Mouse (Mus musculus): ENCODE measurements at regions not wholly inside any gene's neighbourhood (a gene's known extent, or its start where the extent isn't known, plus 50 kb on each side); places are given as distances from the start of the nearest gene placed in this dataset.
"Not testable (repeated sequence)": the region's sequence is repeated elsewhere in the genome, so short reads cannot be mapped to it uniquely, and the experiment has no call there.

DNA sequence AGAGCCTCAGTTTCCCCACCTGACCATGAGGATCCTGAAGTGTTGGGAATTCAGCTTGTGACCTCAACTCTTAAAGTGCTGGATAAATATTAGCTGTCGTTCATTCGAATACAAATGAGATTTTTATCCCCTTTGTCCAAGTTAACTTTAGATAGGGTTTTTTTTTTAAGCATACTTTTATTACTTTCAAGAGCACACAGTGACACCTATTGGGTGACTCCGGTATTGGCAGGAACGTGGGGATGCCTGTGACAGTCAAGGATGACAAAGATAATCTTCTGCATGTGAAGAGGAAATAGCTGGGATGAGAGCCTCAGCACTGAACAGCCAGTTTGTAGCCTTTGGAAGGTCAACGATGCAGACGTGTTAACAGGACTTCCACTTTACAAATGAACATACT is 103.9 kb upstream of the Syt13 start:
- not testable (repeated sequence) for H3K4me3 ChIP-seq; H3K27me3 ChIP-seq; H3K9me3 ChIP-seq; H3K36me3 ChIP-seq; ATAC-seq (ENCODE audit: low read depth); H3K4me2 ChIP-seq; H3K9ac ChIP-seq; H3K27ac ChIP-seq (replicated peaks)
- WGBS: 16% methylated on average over 6 of the region's 6 CpGs
- peaks cover 33% of the 10 kb centered on the region for H3K4me1 ChIP-seq (replicated peaks)

DNA sequence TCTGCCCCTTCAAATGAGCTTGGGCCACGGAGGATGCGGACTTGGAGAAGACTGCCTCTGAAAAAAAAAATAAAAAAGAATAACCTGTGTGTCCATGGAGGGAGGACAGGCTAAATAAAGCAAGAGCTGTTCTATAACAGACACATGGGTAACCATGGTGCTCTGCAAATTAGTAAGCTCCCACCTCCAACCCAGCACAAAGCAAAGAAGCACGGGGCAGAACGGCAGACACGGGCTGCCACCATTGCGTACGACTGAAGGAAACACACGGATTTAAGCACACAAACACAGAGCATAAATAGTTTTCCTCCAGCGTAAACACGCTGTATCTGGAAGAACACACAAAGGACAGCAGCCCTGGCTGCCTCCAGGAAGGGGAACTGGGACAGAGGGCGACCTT is 101.9 kb upstream of the Syt13 start:
- Histone ChIP-seq H3K9me3 (no peaks in the 10 kb centered on the region), H3K27ac (replicated peaks) (no peak overlapping the region), H3K9ac (peak overlapping the region; percentile 17; the same call in 1 of the 2 replicates), H3K36me3 (no peaks in the 10 kb centered on the region), H3K27me3 (no peaks in the 10 kb centered on the region), H3K4me1 (replicated peaks) (peaks cover 14% of the 10 kb centered on the region), H3K4me3 (no peak overlapping the region), H3K4me2 (no peak overlapping the region)
- no peak for ATAC-seq (ENCODE audit: low read depth)
- WGBS: 79% methylated on average over 11 of the region's 11 CpGs

GRCm38 (mm10) chr2:92819586-92819985 is 95.3 kb upstream of the Syt13 start:
- no peak overlapping the region for H3K27ac ChIP-seq (replicated peaks)
- peaks cover 2% of the 10 kb centered on the region; the same call in 1 of the 2 replicates for H3K4me1 ChIP-seq (replicated peaks)
- no peaks in the 10 kb centered on the region for H3K36me3 ChIP-seq
- no peaks in the 10 kb centered on the region for H3K27me3 ChIP-seq
- WGBS: 79% methylated on average over 6 of the region's 6 CpGs
- H3K4me3 ChIP-seq: no peak overlapping the region
- H3K4me2 ChIP-seq: no peak overlapping the region
- no peak for ATAC-seq (ENCODE audit: low read depth)
- H3K9me3 ChIP-seq: no peaks in the 10 kb centered on the region
- no peak overlapping the region for H3K9ac ChIP-seq

- ATAC-seq (ENCODE audit: low read depth): no peak
- H3K4me2 ChIP-seq: no peak overlapping the region
- no peaks in the 10 kb centered on the region for H3K27me3 ChIP-seq
- H3K27ac ChIP-seq (replicated peaks): no peak overlapping the region
- H3K4me3 ChIP-seq: no peak overlapping the region
- H3K9ac ChIP-seq: no peak overlapping the region
- H3K9me3 ChIP-seq: no peaks in the 10 kb centered on the region
- H3K36me3 ChIP-seq: no peaks in the 10 kb centered on the region
- peaks cover 14% of the 10 kb centered on the region for H3K4me1 ChIP-seq (replicated peaks)
- 56% methylated on average over 1 of the region's 1 CpGs for WGBS
Observed at GRCm38 (mm10) chr2:92824325-92824724, 90.6 kb upstream of the Syt13 start.

DNA sequence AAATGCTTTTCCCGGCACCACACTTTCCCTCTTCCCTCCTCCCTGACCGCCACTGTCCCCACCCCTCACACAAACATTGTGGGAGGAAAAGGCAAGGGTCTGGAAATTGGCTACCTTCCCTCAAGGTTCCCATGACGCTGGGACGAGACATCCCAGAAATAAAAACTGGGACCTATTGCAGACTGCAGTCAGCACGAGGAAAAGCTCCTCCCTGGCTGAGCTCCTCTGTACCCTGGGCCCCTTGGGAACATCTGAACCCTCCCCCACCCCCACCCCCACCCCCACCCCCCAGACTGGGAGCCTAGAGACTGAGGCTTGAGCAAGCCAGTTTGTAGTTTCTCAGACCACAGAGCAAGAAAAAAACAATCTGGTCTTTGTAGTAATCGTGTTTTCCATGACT is 89.5 kb upstream of the Syt13 start:
- Histone ChIP-seq H3K36me3 (no peaks in the 10 kb centered on the region), H3K27ac (replicated peaks) (no peak overlapping the region), H3K9ac (peak overlapping the region; percentile 12; the same call in 1 of the 2 replicates), H3K4me1 (replicated peaks) (peaks cover 23% of the 10 kb centered on the region), H3K27me3 (no peaks in the 10 kb centered on the region), H3K4me3 (no peak overlapping the region), H3K4me2 (no peak overlapping the region), H3K9me3 (no peaks in the 10 kb centered on the region)
- peak; percentile 38 for ATAC-seq (ENCODE audit: low read depth)
- WGBS: 19% methylated on average over 6 of the region's 6 CpGs

GRCm38 (mm10) chr2:92830134-92830533 is 84.8 kb upstream of the Syt13 start:
- no peak overlapping the region for H3K9ac ChIP-seq
- no peak overlapping the region for H3K4me2 ChIP-seq
- H3K36me3 ChIP-seq: no peaks in the 10 kb centered on the region
- WGBS: 78% methylated on average over 2 of the region's 2 CpGs
- H3K27ac ChIP-seq (replicated peaks): no peak overlapping the region
- H3K4me3 ChIP-seq: no peak overlapping the region
- no peak for ATAC-seq (ENCODE audit: low read depth)
- no peaks in the 10 kb centered on the region for H3K9me3 ChIP-seq
- peaks cover 17% of the 10 kb centered on the region for H3K4me1 ChIP-seq (replicated peaks)
- no peaks in the 10 kb centered on the region for H3K27me3 ChIP-seq

DNA sequence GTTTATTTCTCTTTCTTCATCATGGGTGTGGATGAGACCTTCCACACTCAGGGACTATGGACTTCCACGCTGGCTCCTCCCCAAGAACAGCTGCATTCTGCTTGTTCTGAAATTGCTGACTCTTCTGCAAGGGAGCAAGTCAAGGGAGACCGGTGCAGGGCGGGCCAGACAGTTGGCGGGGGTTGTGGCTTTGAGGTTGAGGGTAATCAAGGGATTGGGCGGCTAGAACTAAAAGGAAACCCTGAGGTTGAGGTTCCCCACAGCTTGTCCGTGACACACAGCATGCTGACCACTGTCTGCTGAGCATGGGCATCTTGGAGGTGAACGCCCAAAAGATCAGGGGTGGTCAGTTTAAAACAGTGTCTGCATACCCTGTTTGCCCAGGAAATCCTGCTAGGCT is 83.1 kb upstream of the Syt13 start:
- Histone ChIP-seq H3K9me3 (no peaks in the 10 kb centered on the region), H3K36me3 (no peaks in the 10 kb centered on the region), H3K4me1 (replicated peaks) (peaks cover 11% of the 10 kb centered on the region; the same call in 1 of the 2 replicates), H3K27me3 (no peaks in the 10 kb centered on the region), H3K27ac (replicated peaks) (no peak overlapping the region), H3K4me3 (no peak overlapping the region), H3K9ac (no peak overlapping the region), H3K4me2 (no peak overlapping the region)
- no peak for ATAC-seq (ENCODE audit: low read depth)
- 74% methylated on average over 7 of the region's 7 CpGs for WGBS

GRCm38 (mm10) chr2:92836203-92836602 is 78.7 kb upstream of the Syt13 start:
- ATAC-seq (ENCODE audit: low read depth): no peak
- no peaks in the 10 kb centered on the region for H3K9me3 ChIP-seq
- no peak overlapping the region for H3K4me2 ChIP-seq
- no peak overlapping the region for H3K9ac ChIP-seq
- H3K27ac ChIP-seq (replicated peaks): 0 out of 2 replicates have a peak overlapping the region, but pooled peaks have one; percentile 3
- peaks cover 5% of the 10 kb centered on the region; the same call in 1 of the 2 replicates for H3K27me3 ChIP-seq
- no peaks in the 10 kb centered on the region; the same call in 1 of the 2 replicates for H3K4me1 ChIP-seq (replicated peaks)
- no peak overlapping the region for H3K4me3 ChIP-seq
- H3K36me3 ChIP-seq: no peaks in the 10 kb centered on the region
- WGBS: 82% methylated on average over 4 of the region's 4 CpGs

- Histone ChIP-seq H3K4me3 (no peak overlapping the region), H3K4me2 (no peak overlapping the region), H3K36me3 (no peaks in the 10 kb centered on the region), H3K9ac (no peak overlapping the region), H3K4me1 (replicated peaks) (no peaks in the 10 kb centered on the region; the same call in 1 of the 2 replicates), H3K27ac (replicated peaks) (no peak overlapping the region), H3K9me3 (no peaks in the 10 kb centered on the region), H3K27me3 (peaks cover 10% of the 10 kb centered on the region)
- WGBS: 89% methylated on average over 5 of the region's 5 CpGs
- no peak for ATAC-seq (ENCODE audit: low read depth)
Observed at GRCm38 (mm10) chr2:92838012-92838411, 76.9 kb upstream of the Syt13 start.

DNA sequence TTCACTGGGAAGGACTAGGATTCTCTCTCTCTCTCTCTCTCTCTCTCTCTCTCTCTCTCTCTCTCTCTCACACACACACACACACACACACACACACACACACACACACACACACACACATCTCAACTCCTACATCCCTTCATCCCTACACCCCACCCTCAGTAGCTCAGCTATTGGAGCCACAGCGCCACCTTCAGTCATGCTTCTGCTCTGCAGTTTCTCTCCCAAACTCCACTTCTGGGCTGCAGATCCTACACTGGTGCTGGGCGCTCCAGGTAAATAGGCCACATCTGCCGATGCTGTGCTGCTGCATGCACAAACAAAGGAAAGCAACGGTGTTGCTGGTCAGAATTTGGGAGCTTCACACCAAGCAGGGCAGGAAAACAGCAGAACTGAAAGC is 74.9 kb upstream of the Syt13 start:
- no peak overlapping the region for H3K27ac ChIP-seq (replicated peaks)
- no peak overlapping the region for H3K4me3 ChIP-seq
- H3K36me3 ChIP-seq: no peaks in the 10 kb centered on the region
- no peak overlapping the region for H3K4me2 ChIP-seq
- H3K27me3 ChIP-seq: peaks cover 10% of the 10 kb centered on the region
- H3K9ac ChIP-seq: no peak overlapping the region
- H3K4me1 ChIP-seq (replicated peaks): peaks cover 13% of the 10 kb centered on the region
- 21% methylated on average over 4 of the region's 4 CpGs for WGBS
- no peaks in the 10 kb centered on the region for H3K9me3 ChIP-seq
- no peak for ATAC-seq (ENCODE audit: low read depth)

DNA sequence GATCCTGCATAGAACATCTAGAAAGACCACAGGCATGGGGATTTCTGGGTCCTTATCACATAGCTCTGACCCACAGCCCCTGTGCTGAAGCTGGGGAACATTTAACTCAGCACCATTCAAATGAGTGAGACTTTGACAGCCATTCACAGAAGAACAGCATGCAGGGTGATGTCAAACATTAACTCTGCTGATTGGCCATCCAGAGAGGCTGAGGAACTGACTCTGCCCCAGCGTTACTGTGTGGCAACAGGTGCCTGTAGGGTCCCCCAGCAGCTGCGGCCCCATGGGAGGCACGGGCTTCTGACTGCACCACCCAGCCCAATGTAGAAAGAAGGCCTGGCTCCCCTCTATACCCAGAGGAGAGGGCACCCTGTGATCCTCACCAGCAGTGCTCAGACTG is 73.3 kb upstream of the Syt13 start:
- Histone ChIP-seq H3K9me3 (no peaks in the 10 kb centered on the region), H3K4me3 (no peak overlapping the region), H3K27ac (replicated peaks) (no peak overlapping the region), H3K27me3 (peaks cover 11% of the 10 kb centered on the region), H3K36me3 (no peaks in the 10 kb centered on the region), H3K9ac (no peak overlapping the region), H3K4me2 (no peak overlapping the region), H3K4me1 (replicated peaks) (peaks cover 25% of the 10 kb centered on the region)
- no peak for ATAC-seq (ENCODE audit: low read depth)
- WGBS: 39% methylated on average over 3 of the region's 3 CpGs

GRCm38 (mm10) chr2:92845061-92845769 is 69.7 kb upstream of the Syt13 start:
- ATAC-seq (ENCODE audit: low read depth): peak; percentile 64
- H3K27me3 ChIP-seq: peaks cover 16% of the 10 kb centered on the region
- H3K4me2 ChIP-seq: no peak overlapping the region
- WGBS: 8% methylated on average over 14 of the region's 14 CpGs
- no peak overlapping the region for H3K9ac ChIP-seq
- no peaks in the 10 kb centered on the region for H3K9me3 ChIP-seq
- no peaks in the 10 kb centered on the region for H3K36me3 ChIP-seq
- H3K4me3 ChIP-seq: no peak overlapping the region
- H3K27ac ChIP-seq (replicated peaks): peak overlapping the region; percentile 71
- H3K4me1 ChIP-seq (replicated peaks): peaks cover 49% of the 10 kb centered on the region

GRCm38 (mm10) chr2:92848962-92849361 is 65.9 kb upstream of the Syt13 start:
- no peaks in the 10 kb centered on the region for H3K36me3 ChIP-seq
- H3K9ac ChIP-seq: no peak overlapping the region
- WGBS: 39% methylated on average over 13 of the region's 13 CpGs
- no peaks in the 10 kb centered on the region for H3K9me3 ChIP-seq
- no peak for ATAC-seq (ENCODE audit: low read depth)
- peaks cover 70% of the 10 kb centered on the region for H3K4me1 ChIP-seq (replicated peaks)
- H3K27me3 ChIP-seq: peaks cover 6% of the 10 kb centered on the region; the same call in 1 of the 2 replicates
- peak overlapping the region; percentile 59 for H3K27ac ChIP-seq (replicated peaks)
- no peak overlapping the region for H3K4me2 ChIP-seq
- no peak overlapping the region for H3K4me3 ChIP-seq
